Mouse (Mus musculus): Measurements from ENCODE around the gene Hist1h3c. TPM values are rescaled to one million over a fixed set of nuclear protein-coding genes. Genes with fewer than 3 reads are reported as not detected.

The Hist1h3c gene
- polyA plus RNA-seq, 1 experiment from 2014 or later = 1.6 TPM

DNA sequence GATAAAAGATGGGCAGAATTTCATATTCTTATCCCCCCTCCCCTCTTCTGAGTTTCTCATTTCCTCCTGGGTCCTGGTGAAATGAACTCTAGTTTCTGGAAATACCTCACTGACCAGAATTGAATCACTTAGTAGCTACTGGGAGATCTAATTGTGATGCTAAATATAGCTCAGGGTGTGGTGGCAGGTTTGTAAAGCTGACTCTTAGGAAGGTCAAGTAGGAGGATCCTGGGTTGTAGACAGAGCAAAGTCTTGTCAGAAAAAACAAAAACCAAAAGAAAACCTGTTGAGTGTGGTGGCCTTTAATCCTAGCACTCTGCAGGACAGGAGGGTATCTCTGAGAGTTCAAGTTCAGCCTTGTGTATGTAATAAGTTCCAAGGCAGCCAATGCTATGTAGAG lies 3.4 kb downstream of the Hist1h3c start:
- Histone ChIP-seq H3K27me3 (replicated peaks; ENCODE audit: control insufficient read depth, insufficient read depth, low read length) (no peaks in the 10 kb centered on the region), H3K4me2 (ENCODE audit: low read length) (no peak overlapping the region), H3K27ac (ENCODE audit: low read length) (no peak overlapping the region), H3K9me3 (ENCODE audit: control insufficient read depth, low read length) (no peaks in the 10 kb centered on the region), H3K4me3 (replicated peaks; ENCODE audit: low read length) (no peak overlapping the region), H3K9ac (replicated peaks; ENCODE audit: low read depth, low read length) (no peak overlapping the region), H3K4me1 (replicated peaks; ENCODE audit: control insufficient read depth, insufficient read depth, low read length) (peaks cover 17% of the 10 kb centered on the region), H3K36me3 (ENCODE audit: control insufficient read depth, insufficient read depth) (no peaks in the 10 kb centered on the region)
- no peak for ATAC-seq

- Histone ChIP-seq H3K36me3 (ENCODE audit: control insufficient read depth, insufficient read depth) (no peaks in the 10 kb centered on the region), H3K9ac (replicated peaks; ENCODE audit: low read depth, low read length) (no peak overlapping the region), H3K4me2 (ENCODE audit: low read length) (no peak overlapping the region), H3K9me3 (ENCODE audit: control insufficient read depth, low read length) (no peaks in the 10 kb centered on the region), H3K4me3 (replicated peaks; ENCODE audit: low read length) (no peak overlapping the region), H3K27me3 (replicated peaks; ENCODE audit: control insufficient read depth, insufficient read depth, low read length) (no peaks in the 10 kb centered on the region), H3K27ac (ENCODE audit: low read length) (no peak overlapping the region), H3K4me1 (replicated peaks; ENCODE audit: control insufficient read depth, insufficient read depth, low read length) (peaks cover 16% of the 10 kb centered on the region)
- ATAC-seq = no peak
- WGBS = 70% methylated on average over 5 of the region's 5 CpGs
Measured at GRCm38 (mm10) chr13:23740910-23741309, 4.5 kb downstream of the Hist1h3c start.

- peak overlapping the region; percentile 67 for H3K4me3 ChIP-seq (replicated peaks; ENCODE audit: low read length)
- H3K9ac ChIP-seq (replicated peaks; ENCODE audit: low read depth, low read length) = peak overlapping the region; percentile 58
- H3K9me3 ChIP-seq (ENCODE audit: control insufficient read depth, low read length) = no peaks in the 10 kb centered on the region
- ATAC-seq = no peak
- no peaks in the 10 kb centered on the region for H3K36me3 ChIP-seq (ENCODE audit: control insufficient read depth, insufficient read depth)
- peak overlapping the region; percentile 97 for H3K4me2 ChIP-seq (ENCODE audit: low read length)
- WGBS = 35% methylated on average over 13 of the region's 13 CpGs
- no peaks in the 10 kb centered on the region for H3K27me3 ChIP-seq (replicated peaks; ENCODE audit: control insufficient read depth, insufficient read depth, low read length)
- peaks cover 16% of the 10 kb centered on the region for H3K4me1 ChIP-seq (replicated peaks; ENCODE audit: control insufficient read depth, insufficient read depth, low read length)
- H3K27ac ChIP-seq (ENCODE audit: low read length) = peak overlapping the region; percentile 90
Measured at GRCm38 (mm10) chr13:23740256-23740840, 5.1 kb downstream of the Hist1h3c start.

- Histone ChIP-seq H3K27ac (ENCODE audit: low read length) (peak overlapping the region; percentile 90), H3K36me3 (ENCODE audit: control insufficient read depth, insufficient read depth) (no peaks in the 10 kb centered on the region), H3K9ac (replicated peaks; ENCODE audit: low read depth, low read length) (peak overlapping the region; percentile 58), H3K9me3 (ENCODE audit: control insufficient read depth, low read length) (no peaks in the 10 kb centered on the region), H3K4me3 (replicated peaks; ENCODE audit: low read length) (peak overlapping the region; percentile 67), H3K4me2 (ENCODE audit: low read length) (peak overlapping the region; percentile 97), H3K27me3 (replicated peaks; ENCODE audit: control insufficient read depth, insufficient read depth, low read length) (no peaks in the 10 kb centered on the region), H3K4me1 (replicated peaks; ENCODE audit: control insufficient read depth, insufficient read depth, low read length) (peaks cover 16% of the 10 kb centered on the region)
- ATAC-seq = no peak
- WGBS = under 1% methylated on average over 14 of the region's 14 CpGs
Measured at GRCm38 (mm10) chr13:23739922-23740252, 5.5 kb downstream of the Hist1h3c start.

GRCm38 (mm10) chr13:23739069-23739921 lies 6.1 kb downstream of the Hist1h3c start:
- ATAC-seq = peak; percentile 89
- H3K4me3 ChIP-seq (replicated peaks; ENCODE audit: low read length) = peak overlapping the region; percentile 67
- H3K4me1 ChIP-seq (replicated peaks; ENCODE audit: control insufficient read depth, insufficient read depth, low read length) = peaks cover 16% of the 10 kb centered on the region
- no peaks in the 10 kb centered on the region for H3K36me3 ChIP-seq (ENCODE audit: control insufficient read depth, insufficient read depth)
- H3K9ac ChIP-seq (replicated peaks; ENCODE audit: low read depth, low read length) = peak overlapping the region; percentile 58
- peak overlapping the region; percentile 90 for H3K27ac ChIP-seq (ENCODE audit: low read length)
- under 1% methylated on average over 39 of the region's 39 CpGs for WGBS
- H3K27me3 ChIP-seq (replicated peaks; ENCODE audit: control insufficient read depth, insufficient read depth, low read length) = no peaks in the 10 kb centered on the region
- peak overlapping the region; percentile 97 for H3K4me2 ChIP-seq (ENCODE audit: low read length)
- no peaks in the 10 kb centered on the region for H3K9me3 ChIP-seq (ENCODE audit: control insufficient read depth, low read length)

DNA sequence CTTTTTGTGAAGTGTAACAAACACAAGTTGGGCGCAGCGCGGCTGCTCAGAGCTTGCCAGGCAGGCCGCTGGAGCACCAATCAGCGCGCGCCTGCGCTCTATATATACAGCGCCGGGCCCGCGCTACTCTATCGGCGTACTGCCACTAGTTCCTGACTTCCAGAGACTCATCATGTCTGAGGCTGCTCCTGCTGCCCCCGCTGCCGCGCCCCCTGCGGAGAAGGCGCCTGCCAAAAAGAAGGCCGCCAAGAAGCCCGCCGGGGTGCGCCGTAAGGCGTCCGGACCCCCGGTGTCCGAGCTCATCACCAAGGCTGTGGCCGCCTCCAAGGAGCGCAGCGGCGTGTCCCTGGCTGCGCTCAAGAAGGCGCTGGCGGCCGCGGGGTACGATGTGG lies 6.7 kb downstream of the Hist1h3c start, which contains the start of gene Hist1h1c:
Hist1h1c (plus strand) TSS at position 132 of the 392 bp plus-strand sequence.
- WGBS = under 1% methylated on average over 30 of the region's 38 CpGs
- Histone ChIP-seq H3K4me2 (ENCODE audit: low read length) (peak within 1 kb of the TSS; percentile 97), H3K27me3 (replicated peaks; ENCODE audit: control insufficient read depth, insufficient read depth, low read length) (no peaks in the 10 kb centered on the region), H3K36me3 (ENCODE audit: control insufficient read depth, insufficient read depth) (no peaks in the 10 kb centered on the region), H3K27ac (ENCODE audit: low read length) (peak within 1 kb of the TSS; percentile 90), H3K9me3 (ENCODE audit: control insufficient read depth, low read length) (no peaks in the 10 kb centered on the region), H3K4me1 (replicated peaks; ENCODE audit: control insufficient read depth, insufficient read depth, low read length) (peaks cover 16% of the 10 kb centered on the region), H3K4me3 (replicated peaks; ENCODE audit: low read length) (peak within 1 kb of the TSS; percentile 67), H3K9ac (replicated peaks; ENCODE audit: low read depth, low read length) (peak within 1 kb of the TSS; percentile 58)
- peak; percentile 95 for ATAC-seq

- Histone ChIP-seq H3K9ac (replicated peaks; ENCODE audit: low read depth, low read length) (peak overlapping the region; percentile 34; the same call in 1 of the 2 replicates), H3K4me2 (ENCODE audit: low read length) (peak overlapping the region; percentile 97), H3K9me3 (ENCODE audit: control insufficient read depth, low read length) (no peaks in the 10 kb centered on the region), H3K27ac (ENCODE audit: low read length) (peak overlapping the region; percentile 90), H3K4me1 (replicated peaks; ENCODE audit: control insufficient read depth, insufficient read depth, low read length) (peaks cover 16% of the 10 kb centered on the region), H3K4me3 (replicated peaks; ENCODE audit: low read length) (peak overlapping the region; percentile 67), H3K27me3 (replicated peaks; ENCODE audit: control insufficient read depth, insufficient read depth, low read length) (no peaks in the 10 kb centered on the region), H3K36me3 (ENCODE audit: control insufficient read depth, insufficient read depth) (no peaks in the 10 kb centered on the region)
- 25% methylated on average over 4 of the region's 4 CpGs for WGBS
- no peak for ATAC-seq
Measured at GRCm38 (mm10) chr13:23738041-23738440, 7.4 kb downstream of the Hist1h3c start.

GRCm38 (mm10) chr13:23737091-23737490 lies 8.3 kb downstream of the Hist1h3c start:
- 82% methylated on average over 5 of the region's 5 CpGs for WGBS
- no peaks in the 10 kb centered on the region for H3K27me3 ChIP-seq (replicated peaks; ENCODE audit: control insufficient read depth, insufficient read depth, low read length)
- no peak overlapping the region for H3K4me2 ChIP-seq (ENCODE audit: low read length)
- no peak overlapping the region for H3K4me3 ChIP-seq (replicated peaks; ENCODE audit: low read length)
- peaks cover 16% of the 10 kb centered on the region for H3K4me1 ChIP-seq (replicated peaks; ENCODE audit: control insufficient read depth, insufficient read depth, low read length)
- no peak for ATAC-seq
- H3K27ac ChIP-seq (ENCODE audit: low read length) = no peak overlapping the region
- no peaks in the 10 kb centered on the region for H3K36me3 ChIP-seq (ENCODE audit: control insufficient read depth, insufficient read depth)
- H3K9ac ChIP-seq (replicated peaks; ENCODE audit: low read depth, low read length) = no peak overlapping the region
- H3K9me3 ChIP-seq (ENCODE audit: control insufficient read depth, low read length) = no peaks in the 10 kb centered on the region

- H3K4me1 ChIP-seq (replicated peaks; ENCODE audit: control insufficient read depth, insufficient read depth, low read length) = no peaks in the 10 kb centered on the region
- H3K27me3 ChIP-seq (replicated peaks; ENCODE audit: control insufficient read depth, insufficient read depth, low read length) = no peaks in the 10 kb centered on the region
- no peak overlapping the region for H3K27ac ChIP-seq (ENCODE audit: low read length)
- peak; percentile 62 for ATAC-seq
- H3K9me3 ChIP-seq (ENCODE audit: control insufficient read depth, low read length) = no peaks in the 10 kb centered on the region
- no peaks in the 10 kb centered on the region for H3K36me3 ChIP-seq (ENCODE audit: control insufficient read depth, insufficient read depth)
- H3K4me2 ChIP-seq (ENCODE audit: low read length) = no peak overlapping the region
- no peak overlapping the region for H3K4me3 ChIP-seq (replicated peaks; ENCODE audit: low read length)
- H3K9ac ChIP-seq (replicated peaks; ENCODE audit: low read depth, low read length) = no peak overlapping the region
- WGBS = 25% methylated on average over 8 of the region's 8 CpGs
Measured at GRCm38 (mm10) chr13:23732156-23732804, 13.1 kb downstream of the Hist1h3c start.
